Comparison of ENCODE assay signal across 9 mouse cellular contexts in the genomic region with DNA sequence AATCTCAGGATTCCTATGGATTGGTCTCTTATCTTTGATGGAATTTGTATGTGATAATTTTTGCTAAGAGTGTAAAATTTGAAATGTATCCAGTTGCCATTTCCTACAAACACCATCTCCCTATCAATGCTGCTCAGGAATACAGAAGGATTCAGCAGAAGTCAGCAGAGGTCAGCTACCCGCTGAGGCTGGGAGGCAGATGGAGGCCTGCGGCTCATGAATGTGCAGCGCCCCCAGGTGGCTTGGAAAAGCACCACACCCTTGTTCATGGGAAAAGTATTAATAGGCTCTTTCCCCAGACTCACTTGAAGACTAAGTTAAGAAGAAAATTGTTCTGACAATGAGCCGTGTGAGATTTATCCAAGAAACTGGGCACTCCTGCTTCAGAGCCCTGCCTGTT.
DNase-seq lines count a peak whose midpoint lies in the region; ATAC-seq and TF ChIP-seq lines count a peak whose summit lies in the region.
"Had no signal": no experiment of that assay in that cellular context is flagged by ENCODE, and none has a peak within 500 bp of the region (broad histone marks: within the 10 kb centered on the region; RNA-seq: fewer than 3 reads in every experiment).

No protein-coding gene starts in this region.

- no peak overlapping the region for H3K27ac ChIP-seq in intestine, postnatal 0 days (ENCODE audit: low read depth, low read length)
- no peak overlapping the region for H3K27ac ChIP-seq in intestine, embryonic 15.5 days
- no peak overlapping the region for H3K27ac ChIP-seq in stomach, postnatal 0 days (replicated peaks)
- H3K27ac ChIP-seq: hindbrain, embryonic 15.5 days; neural tube, embryonic 12.5 days had no signal

- no peaks in the 10 kb centered on the region for H3K27me3 ChIP-seq in intestine, postnatal 0 days (replicated peaks; ENCODE audit: control insufficient read depth, insufficient read depth, low read length)
- no peaks in the 10 kb centered on the region for H3K27me3 ChIP-seq in intestine, embryonic 15.5 days (replicated peaks)
- H3K27me3 ChIP-seq in stomach, postnatal 0 days (ENCODE audit: control insufficient read depth, insufficient read depth, low read length), result no peaks in the 10 kb centered on the region
- H3K27me3 ChIP-seq: hindbrain, embryonic 15.5 days; neural tube, embryonic 12.5 days had no signal

- no peak overlapping the region for H3K4me2 ChIP-seq in intestine, postnatal 0 days (replicated peaks; ENCODE audit: low read depth)
- H3K4me2 ChIP-seq in intestine, embryonic 15.5 days (replicated peaks), result no peak overlapping the region
- no peak overlapping the region for H3K4me2 ChIP-seq in stomach, postnatal 0 days (replicated peaks; ENCODE audit: low read depth)
- H3K4me2 ChIP-seq: hindbrain, embryonic 15.5 days; neural tube, embryonic 12.5 days had no signal

- 39% methylated on average over 4 of the region's 4 CpGs for WGBS in intestine, postnatal 0 days
- 46% methylated on average over 4 of the region's 4 CpGs for WGBS in intestine, embryonic 15.5 days
- WGBS in stomach, postnatal 0 days, result 42% methylated on average over 4 of the region's 4 CpGs

- ATAC-seq in intestine, postnatal 0 days, result no peak
- no peak for ATAC-seq in intestine, embryonic 15.5 days
- ATAC-seq in stomach, postnatal 0 days (ENCODE audit: low FRiP score, low TSS enrichment), result no peak

- no peak for TF ChIP-seq EP300 in stomach, postnatal 0 days (optimal IDR thresholded peaks at IDR 0.05)

- H3K4me3 ChIP-seq in intestine, postnatal 0 days (ENCODE audit: low read depth, low read length), result no peak overlapping the region
- no peak overlapping the region for H3K4me3 ChIP-seq in intestine, embryonic 15.5 days (replicated peaks)
- no peak overlapping the region for H3K4me3 ChIP-seq in stomach, postnatal 0 days (ENCODE audit: low read depth, low read length)
- H3K4me3 ChIP-seq: hindbrain, embryonic 15.5 days; neural tube, embryonic 12.5 days had no signal

- no peaks in the 10 kb centered on the region for H3K4me1 ChIP-seq in intestine, postnatal 0 days (replicated peaks; ENCODE audit: control insufficient read depth, insufficient read depth, low read length)
- no peaks in the 10 kb centered on the region for H3K4me1 ChIP-seq in intestine, embryonic 15.5 days (replicated peaks)
- no peaks in the 10 kb centered on the region for H3K4me1 ChIP-seq in stomach, postnatal 0 days (replicated peaks; ENCODE audit: control insufficient read depth, insufficient read depth)
- H3K4me1 ChIP-seq: hindbrain, embryonic 15.5 days; neural tube, embryonic 12.5 days had no signal

- no peaks in the 10 kb centered on the region for H3K36me3 ChIP-seq in intestine, postnatal 0 days (ENCODE audit: control insufficient read depth, insufficient read depth)
- no peaks in the 10 kb centered on the region for H3K36me3 ChIP-seq in intestine, embryonic 15.5 days
- H3K36me3 ChIP-seq in stomach, postnatal 0 days (ENCODE audit: control insufficient read depth, insufficient read depth, low read length), result no peaks in the 10 kb centered on the region
- H3K36me3 ChIP-seq: hindbrain, embryonic 15.5 days; neural tube, embryonic 12.5 days had no signal

- DNase-seq in right cerebral cortex, postnatal 14 days, result peak; percentile 15
- no peak for DNase-seq in right cerebral cortex, postnatal 25 days
- peak; percentile 29 for DNase-seq in embryo, embryonic 9.5 days (ENCODE audit: extremely low spot score)
- no peak for DNase-seq in stomach, postnatal 0 days (ENCODE audit: low spot score)
- DNase-seq in thymus, postnatal 25 days, result no peak

- H3K9ac ChIP-seq in intestine, postnatal 0 days (ENCODE audit: low read depth, low read length), result no peak overlapping the region
- no peak overlapping the region for H3K9ac ChIP-seq in intestine, embryonic 15.5 days
- no peak overlapping the region for H3K9ac ChIP-seq in stomach, postnatal 0 days (ENCODE audit: low read length)
- H3K9ac ChIP-seq: hindbrain, embryonic 15.5 days; neural tube, embryonic 12.5 days had no signal

- TF ChIP-seq CTCF in intestine, postnatal 0 days (IDR thresholded peaks at IDR 0.05; ENCODE audit: low read depth), result peak; percentile 37; the same call in 1 of the 2 replicates
- peak; percentile 27; the same call in 1 of the 2 replicates for TF ChIP-seq CTCF in stomach, postnatal 0 days (IDR thresholded peaks at IDR 0.05; ENCODE audit: low read depth)

- no peaks in the 10 kb centered on the region for H3K9me3 ChIP-seq in intestine, postnatal 0 days (ENCODE audit: control insufficient read depth)
- H3K9me3 ChIP-seq in intestine, embryonic 15.5 days, result no peaks in the 10 kb centered on the region
- H3K9me3 ChIP-seq in stomach, postnatal 0 days (ENCODE audit: control insufficient read depth, low read length), result no peaks in the 10 kb centered on the region
- H3K9me3 ChIP-seq: hindbrain, embryonic 15.5 days; neural tube, embryonic 12.5 days had no signal

Comparison
In these comparisons a context has a peak if more than half of its experiments do, and no peak if none do; other contexts are left out.
1. DNase-seq: peak in right cerebral cortex, postnatal 14 days (single experiment) and embryo, embryonic 9.5 days (single experiment); none in right cerebral cortex, postnatal 25 days (single experiment), stomach, postnatal 0 days (single experiment) and thymus, postnatal 25 days (single experiment).